8 mouse cellular contexts compared by ENCODE assay signal in the genomic region with DNA sequence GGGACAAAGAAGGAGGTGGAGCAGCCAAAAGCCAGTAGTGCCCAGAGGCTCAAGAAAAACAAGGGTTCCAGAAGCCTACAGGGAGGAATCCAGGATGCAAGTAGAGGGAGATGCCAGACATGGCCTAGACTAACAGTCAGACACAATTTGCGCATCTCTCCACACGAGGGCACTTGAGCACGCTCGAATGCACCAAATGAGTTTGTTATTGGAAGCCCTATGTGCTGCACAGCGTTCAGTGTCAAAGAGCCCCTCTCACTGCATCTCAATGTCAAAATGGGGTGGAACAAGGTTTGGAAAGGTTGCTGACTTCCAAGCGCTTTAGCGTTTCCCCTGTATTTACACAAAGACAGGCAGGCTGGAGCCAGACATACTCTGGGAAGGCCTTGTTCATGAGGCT.
A peak's percentile ranks its signal among the peaks of the same experiment; 100 is the strongest.
DNase-seq lines count a peak whose midpoint lies in the region.

No protein-coding gene starts in this region.

- intact Hi-C loops in left cerebral cortex, postnatal 25 days (cut with DNase I): loop anchor here (2.0 kb wide), 1 partner anchor 567 kb away; no protein-coding TSS in a partner anchor

- peak; percentile 7 for DNase-seq in adrenal gland, adult 2 months
- no peak for DNase-seq in adrenal gland, postnatal 36 days
- peak; percentile 79 for DNase-seq in cerebellum, adult 9-11 months
- peak; percentile 68 to 77 for DNase-seq in frontal cortex, postnatal 14 days (ENCODE audit: low spot score in 2 of 2)
- peak; percentile 77 to 87 for DNase-seq in left cerebral cortex, postnatal 25 days (ENCODE audit: low spot score in 2 of 2)
- DNase-seq in right cerebral cortex, postnatal 10 days (ENCODE audit: low spot score in 2 of 2): peak; percentile 88
- DNase-seq in lung, postnatal 4 days: no peak
- DNase-seq in ovary, postnatal 14 days (ENCODE audit: low spot score): no peak

Comparison
In these comparisons a context has a peak if more than half of its experiments do, and no peak if none do; other contexts are left out.
1. DNase-seq: peak in adrenal gland, adult 2 months (single experiment), cerebellum, adult 9-11 months (single experiment), frontal cortex, postnatal 14 days (2 of 2), left cerebral cortex, postnatal 25 days (2 of 2) and right cerebral cortex, postnatal 10 days (2 of 2); none in adrenal gland, postnatal 36 days (0 of 2), lung, postnatal 4 days (0 of 2) and ovary, postnatal 14 days (single experiment).